Comparison of ENCODE assay signal across 9 mouse cellular contexts in the genomic region with DNA sequence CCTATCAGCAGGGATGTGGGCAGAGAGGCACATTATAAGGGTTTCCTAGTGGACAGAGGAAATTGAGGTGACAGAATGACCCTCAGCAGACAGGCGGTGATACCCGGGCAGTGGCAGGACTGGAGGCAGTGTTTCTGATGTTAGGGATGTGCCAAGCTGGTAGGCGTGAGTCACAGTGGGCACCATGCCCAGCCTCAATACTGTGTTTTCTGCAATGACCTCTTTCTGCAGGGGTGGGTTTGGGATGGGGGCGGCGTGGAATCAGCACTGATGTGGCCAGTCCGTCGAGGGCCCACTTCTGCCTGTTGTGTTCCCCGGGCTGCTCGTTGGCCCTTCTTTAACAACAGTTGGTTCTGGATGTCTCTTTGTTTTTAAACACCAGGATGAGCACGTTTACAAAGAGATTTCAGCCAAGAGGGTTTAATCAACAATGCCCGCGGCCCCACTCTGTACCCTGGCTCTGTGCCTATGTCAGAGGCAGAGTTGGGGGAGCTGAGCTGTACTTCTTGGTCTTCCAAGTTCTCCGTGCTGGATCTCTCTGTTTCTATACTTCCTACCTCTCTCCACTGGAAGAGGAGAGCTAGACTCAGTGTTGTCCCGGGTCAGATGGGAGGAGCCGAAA. TPM values are rescaled to one million over a fixed set of nuclear protein-coding genes. Genes with fewer than 3 reads are reported as not detected.
DNase-seq lines count a peak whose midpoint lies in the region; ATAC-seq and TF ChIP-seq lines count a peak whose summit lies in the region.
"Had no signal": no experiment of that assay in that cellular context is flagged by ENCODE, and none has a peak within 500 bp of the region (broad histone marks: within the 10 kb centered on the region; RNA-seq: fewer than 3 reads in every experiment).

No protein-coding gene starts in this region.

- H3K4me1 ChIP-seq in kidney, embryonic 16.5 days (ENCODE audit: insufficient read depth, low read length) = peaks cover 59% of the 10 kb centered on the region
- peaks cover 23% of the 10 kb centered on the region for H3K4me1 ChIP-seq in embryonic fibroblast, embryonic 13.5 days (ENCODE audit: control insufficient read depth, insufficient read depth, low read length)
- H3K4me1 ChIP-seq in hindbrain, embryonic 15.5 days (replicated peaks) = peaks cover 28% of the 10 kb centered on the region
- peaks cover 50% of the 10 kb centered on the region for H3K4me1 ChIP-seq in lung, embryonic 14.5 days (ENCODE audit: insufficient read depth)
- peaks cover 21% of the 10 kb centered on the region; the same call in 1 of the 2 replicates for H3K4me1 ChIP-seq in stomach, postnatal 0 days (replicated peaks; ENCODE audit: control insufficient read depth, insufficient read depth)

- H3K9me3 ChIP-seq in kidney, embryonic 16.5 days (ENCODE audit: low read length) = no peaks in the 10 kb centered on the region
- no peaks in the 10 kb centered on the region for H3K9me3 ChIP-seq in hindbrain, embryonic 15.5 days
- no peaks in the 10 kb centered on the region for H3K9me3 ChIP-seq in lung, embryonic 14.5 days (ENCODE audit: low read depth, low read length)
- H3K9me3 ChIP-seq in stomach, postnatal 0 days (ENCODE audit: control insufficient read depth, low read length) = no peaks in the 10 kb centered on the region

- no peaks in the 10 kb centered on the region for H3K27me3 ChIP-seq in kidney, embryonic 16.5 days (ENCODE audit: insufficient read depth, low read length)
- peaks cover 16% of the 10 kb centered on the region for H3K27me3 ChIP-seq in hindbrain, embryonic 15.5 days
- H3K27me3 ChIP-seq in lung, embryonic 14.5 days (ENCODE audit: insufficient read depth, low read length) = no peaks in the 10 kb centered on the region
- no peaks in the 10 kb centered on the region for H3K27me3 ChIP-seq in stomach, postnatal 0 days (ENCODE audit: control insufficient read depth, insufficient read depth, low read length)

- TF ChIP-seq EP300 in stomach, postnatal 0 days (optimal IDR thresholded peaks at IDR 0.05) = no peak

- no peak for ATAC-seq in kidney, embryonic 16.5 days (ENCODE audit: low FRiP score, low TSS enrichment)
- ATAC-seq in hindbrain, embryonic 15.5 days (ENCODE audit: low FRiP score, low read depth) = no peak
- ATAC-seq in lung, embryonic 14.5 days (ENCODE audit: insufficient read depth) = no peak
- ATAC-seq in stomach, postnatal 0 days (ENCODE audit: low FRiP score, low TSS enrichment) = no peak

- peak overlapping the region; percentile 69 for H3K4me2 ChIP-seq in kidney, embryonic 16.5 days (replicated peaks; ENCODE audit: low read depth, low read length)
- H3K4me2 ChIP-seq in hindbrain, embryonic 15.5 days = peak overlapping the region; percentile 55
- peak overlapping the region; percentile 82 for H3K4me2 ChIP-seq in lung, embryonic 14.5 days
- H3K4me2 ChIP-seq in stomach, postnatal 0 days (replicated peaks; ENCODE audit: low read depth) = peak overlapping the region; percentile 81

- H3K27ac ChIP-seq in kidney, embryonic 16.5 days (ENCODE audit: low read length) = peak overlapping the region; percentile 92
- peak overlapping the region; percentile 75 for H3K27ac ChIP-seq in embryonic fibroblast, embryonic 13.5 days (ENCODE audit: insufficient read depth, low read length)
- H3K27ac ChIP-seq in hindbrain, embryonic 15.5 days (replicated peaks) = no peak overlapping the region
- peak overlapping the region; percentile 81 for H3K27ac ChIP-seq in lung, embryonic 14.5 days (ENCODE audit: low read depth)
- H3K27ac ChIP-seq in stomach, postnatal 0 days (replicated peaks) = peak overlapping the region; percentile 91

- H3K4me3 ChIP-seq in kidney, embryonic 16.5 days (ENCODE audit: low read length) = peak overlapping the region; percentile 64
- peak overlapping the region; percentile 73 for H3K4me3 ChIP-seq in embryonic fibroblast, embryonic 13.5 days (ENCODE audit: insufficient read depth, low read length)
- H3K4me3 ChIP-seq in hindbrain, embryonic 15.5 days = no peak overlapping the region
- H3K4me3 ChIP-seq in lung, embryonic 14.5 days (ENCODE audit: low read depth, low read length) = peak overlapping the region; percentile 73
- peak overlapping the region; percentile 70 for H3K4me3 ChIP-seq in stomach, postnatal 0 days (ENCODE audit: low read depth, low read length)

- intact Hi-C loops in left cerebral cortex, postnatal 36 days (cut with DNase I) = no loop called here

- 50% methylated on average over 15 of the region's 15 CpGs for WGBS in kidney, embryonic 16.5 days
- 38% methylated on average over 15 of the region's 15 CpGs for WGBS in hindbrain, embryonic 15.5 days
- WGBS in lung, embryonic 14.5 days = 24% methylated on average over 15 of the region's 15 CpGs
- WGBS in stomach, postnatal 0 days = 20% methylated on average over 15 of the region's 15 CpGs

- peaks cover 12% of the 10 kb centered on the region; the same call in 1 of the 2 replicates for H3K36me3 ChIP-seq in kidney, embryonic 16.5 days (ENCODE audit: insufficient read depth, low read length)
- H3K36me3 ChIP-seq in hindbrain, embryonic 15.5 days = peaks cover 5% of the 10 kb centered on the region; the same call in 1 of the 2 replicates
- H3K36me3 ChIP-seq in lung, embryonic 14.5 days (ENCODE audit: insufficient read depth) = peaks cover 29% of the 10 kb centered on the region
- peaks cover 7% of the 10 kb centered on the region; the same call in 1 of the 2 replicates for H3K36me3 ChIP-seq in stomach, postnatal 0 days (ENCODE audit: control insufficient read depth, insufficient read depth, low read length)

- H3K9ac ChIP-seq in kidney, embryonic 16.5 days (replicated peaks; ENCODE audit: low read length) = peak overlapping the region; percentile 80
- H3K9ac ChIP-seq in hindbrain, embryonic 15.5 days = no peak overlapping the region
- H3K9ac ChIP-seq in lung, embryonic 14.5 days = peak overlapping the region; percentile 81
- H3K9ac ChIP-seq in stomach, postnatal 0 days (ENCODE audit: low read length) = peak overlapping the region; percentile 86

- DNase-seq in kidney, adult 8-10 months = no peak
- peak; percentile 82 for DNase-seq in MN1 (ENCODE audit: low spot score)
- DNase-seq in lung, embryonic 14.5 days = peak; percentile 34
- DNase-seq in stomach, postnatal 0 days (ENCODE audit: low spot score) = peak; percentile 49
- DNase-seq in left cerebral cortex, postnatal 36 days (ENCODE audit: low spot score in 2 of 2) = no peak

- TF ChIP-seq POLR2A in embryonic fibroblast, embryonic 13.5 days (IDR thresholded peaks at IDR 0.05; ENCODE audit: low read depth, low read length) = no peak; the same call in 1 of the 2 replicates

- TF ChIP-seq CTCF in embryonic fibroblast, embryonic 13.5 days (IDR thresholded peaks at IDR 0.05; ENCODE audit: borderline replicate concordance, insufficient read depth, low read length) = no peak
- no peak for TF ChIP-seq CTCF in lung, embryonic 14.5 days (IDR thresholded peaks at IDR 0.05; ENCODE audit: low read depth)
- no peak for TF ChIP-seq CTCF in stomach, postnatal 0 days (IDR thresholded peaks at IDR 0.05; ENCODE audit: low read depth)

RNA-seq across cellular contexts. Expression of a gene that starts 25.8 kb away (rescaled TPM):
- polyA plus RNA-seq in kidney, embryonic 16.5 days (2015; fragmentation: Nextera tagmentation; extraction: Ambion mirVana) = 6.0 and 6.2 TPM in 2 replicates
- polyA plus RNA-seq in embryonic fibroblast, embryonic 13.5 days (2011; ENCODE audit: insufficient read length, low read depth, missing spikeins) = 49.2 and 55.7 TPM in 2 replicates
- 9.9 and 10.1 TPM in 2 replicates for polyA plus RNA-seq in hindbrain, embryonic 15.5 days (2015; fragmentation: Nextera tagmentation; extraction: Ambion mirVana)
- 7.0 and 7.9 TPM in 2 replicates for polyA plus RNA-seq in lung, embryonic 14.5 days (2014; fragmentation: Nextera tagmentation; extraction: Ambion mirVana)
- 4.3 and 4.6 TPM in 2 replicates for polyA plus RNA-seq in stomach, postnatal 0 days (2015; fragmentation: Nextera tagmentation; extraction: Ambion mirVana)
- 10 to 100 TPM; 68.0 to 74.4 TPM for total RNA-seq in left cerebral cortex, postnatal 36 days (2021)

RNA-seq across cellular contexts. Expression of a gene that starts 59.0 kb away (rescaled TPM):
- 0.75 and 1.3 TPM in 2 replicates for polyA plus RNA-seq in kidney, embryonic 16.5 days (2015; fragmentation: Nextera tagmentation; extraction: Ambion mirVana)
- not detected in 2 replicates for polyA plus RNA-seq in embryonic fibroblast, embryonic 13.5 days (2011; ENCODE audit: insufficient read length, low read depth, missing spikeins)
- polyA plus RNA-seq in hindbrain, embryonic 15.5 days (2015; fragmentation: Nextera tagmentation; extraction: Ambion mirVana) = 1.2 and 1.3 TPM in 2 replicates
- 0.13 and 0.23 TPM in 2 replicates for polyA plus RNA-seq in lung, embryonic 14.5 days (2014; fragmentation: Nextera tagmentation; extraction: Ambion mirVana)
- 0.16 and 0.25 TPM in 2 replicates for polyA plus RNA-seq in stomach, postnatal 0 days (2015; fragmentation: Nextera tagmentation; extraction: Ambion mirVana)
- under 1 TPM; 0.22 to 0.48 TPM for total RNA-seq in left cerebral cortex, postnatal 36 days (2021)
- total RNA-seq: layer of hippocampus, adult 18-20 months had no signal

Comparison
In these comparisons a context has a peak if more than half of its experiments do, and no peak if none do; other contexts are left out.
1. DNase-seq: peak in MN1 (single experiment), lung, embryonic 14.5 days (single experiment) and stomach, postnatal 0 days (single experiment); none in kidney, adult 8-10 months (0 of 2) and left cerebral cortex, postnatal 36 days (0 of 2).
2. Peak in every context shown above with its lines, with median percentiles within 50 percentile points of each other: H3K4me2 ChIP-seq.